Comparison of ENCODE assay signal across 20 mouse cellular contexts in the genomic region with DNA sequence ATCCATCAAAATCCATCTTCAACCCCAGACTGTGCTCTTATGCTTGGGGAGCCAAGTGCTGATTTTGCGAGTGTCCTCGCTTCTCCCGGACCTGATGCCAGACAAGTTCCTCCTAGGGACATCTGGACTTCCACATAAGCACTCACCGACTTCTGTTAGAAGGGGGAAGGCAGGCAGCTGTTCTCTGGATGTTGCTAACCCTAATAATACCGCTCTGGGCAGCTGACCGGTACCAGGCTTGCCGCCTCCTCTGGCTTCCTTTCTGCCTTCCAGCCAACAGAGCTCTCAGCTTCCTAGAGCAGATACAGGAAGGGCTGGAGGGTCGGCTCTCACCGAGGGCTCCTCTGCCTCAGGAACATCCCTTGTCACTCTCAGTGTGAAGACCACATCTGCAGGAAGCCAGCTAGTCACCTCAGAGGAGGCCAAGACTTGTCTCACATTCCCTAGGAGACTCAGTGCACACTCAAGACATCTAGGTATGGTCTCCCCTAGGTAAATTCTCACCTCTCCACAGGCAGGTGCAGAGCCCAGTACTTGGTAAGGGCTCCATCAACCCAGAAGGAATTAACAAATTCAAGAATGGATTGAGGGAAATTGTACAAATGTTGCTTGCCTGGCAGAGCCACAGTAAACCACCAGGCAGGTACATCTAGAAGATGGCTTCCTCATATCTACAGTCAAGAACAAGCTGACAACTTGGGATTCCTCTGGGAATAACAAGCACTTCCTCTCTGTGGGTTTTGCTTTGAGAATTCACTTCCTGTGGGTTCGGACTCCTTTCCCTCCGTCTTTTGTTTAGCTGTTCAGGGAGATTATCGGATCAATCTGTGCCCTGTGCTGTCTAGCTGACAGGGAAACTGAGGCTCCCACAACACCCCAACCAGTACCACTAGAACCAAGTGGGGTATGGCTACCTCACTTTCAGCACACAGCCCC. TPM values are rescaled to one million over a fixed set of nuclear protein-coding genes. Genes with fewer than 3 reads are reported as not detected.
DNase-seq lines count a peak whose midpoint lies in the region; ATAC-seq lines count a peak whose summit lies in the region.
"Had no signal": no experiment of that assay in that cellular context is flagged by ENCODE, and none has a peak within 500 bp of the region (broad histone marks: within the 10 kb centered on the region; RNA-seq: fewer than 3 reads in every experiment).

No protein-coding gene starts in this region.

- H3K36me3 ChIP-seq in liver, embryonic 11.5 days (ENCODE audit: control insufficient read depth, insufficient read depth, low read length), result no peaks in the 10 kb centered on the region
- H3K36me3 ChIP-seq in liver, embryonic 12.5 days, result peaks cover 13% of the 10 kb centered on the region; the same call in 1 of the 2 replicates
- H3K36me3 ChIP-seq: forebrain, embryonic 10.5 days; limb, embryonic 13.5 days; midbrain, embryonic 13.5 days; neural tube, embryonic 13.5 days had no signal

- H3K4me1 ChIP-seq in liver, embryonic 11.5 days (replicated peaks; ENCODE audit: control insufficient read depth, insufficient read depth, low read length), result peaks cover 86% of the 10 kb centered on the region
- H3K4me1 ChIP-seq in liver, embryonic 12.5 days, result peaks cover 97% of the 10 kb centered on the region
- H3K4me1 ChIP-seq: midbrain, embryonic 13.5 days had no signal

- H3K27me3 ChIP-seq in liver, embryonic 11.5 days (replicated peaks; ENCODE audit: control insufficient read depth, insufficient read depth, low read length), result no peaks in the 10 kb centered on the region
- H3K27me3 ChIP-seq in liver, embryonic 12.5 days (replicated peaks), result no peaks in the 10 kb centered on the region
- H3K27me3 ChIP-seq: midbrain, embryonic 13.5 days; neural tube, embryonic 13.5 days; Patski had no signal

- H3K4me2 ChIP-seq in liver, embryonic 11.5 days, result peak overlapping the region; percentile 46; the same call in 1 of the 2 replicates
- H3K4me2 ChIP-seq in liver, embryonic 12.5 days, result peak overlapping the region; percentile 48; the same call in 1 of the 2 replicates
- H3K4me2 ChIP-seq: limb, embryonic 13.5 days; midbrain, embryonic 13.5 days; neural tube, embryonic 13.5 days had no signal

- DNase-seq in liver, embryonic 11.5 days (ENCODE audit: low spot score), result no peak
- no peak for DNase-seq in liver
- peak; percentile 33 for DNase-seq in testis, postnatal 10 days (ENCODE audit: low spot score)
- no peak for DNase-seq in testis, postnatal 14 days (ENCODE audit: low spot score)
- no peak for DNase-seq in neural tube, embryonic 10.5 days (ENCODE audit: extremely low spot score, low spot score)
- no peak for DNase-seq in layer of hippocampus, postnatal 36 days
- DNase-seq: cerebellum, postnatal 25 days; kidney, postnatal 14 days; retina, postnatal 1 day; thymus, postnatal 25 days had no signal

- no peak overlapping the region for H3K9ac ChIP-seq in liver, embryonic 11.5 days (ENCODE audit: low read depth, low read length)
- no peak overlapping the region for H3K9ac ChIP-seq in liver, embryonic 12.5 days
- H3K9ac ChIP-seq: limb, embryonic 13.5 days; midbrain, embryonic 13.5 days; neural tube, embryonic 13.5 days had no signal

- WGBS in liver, embryonic 11.5 days, result 51% methylated on average over 12 of the region's 12 CpGs
- WGBS in liver, embryonic 12.5 days (ENCODE audit: insufficient replicate concordance), result 46% methylated on average over 12 of the region's 12 CpGs

- no peak overlapping the region for H3K4me3 ChIP-seq in liver, embryonic 11.5 days (ENCODE audit: low read depth, low read length)
- no peak overlapping the region for H3K4me3 ChIP-seq in liver, embryonic 12.5 days
- H3K4me3 ChIP-seq: forebrain, embryonic 10.5 days; limb, embryonic 13.5 days; midbrain, embryonic 13.5 days; neural tube, embryonic 13.5 days had no signal

- H3K27ac ChIP-seq in liver, embryonic 11.5 days (ENCODE audit: low read depth, low read length), result peak overlapping the region; percentile 37; the same call in 1 of the 2 replicates
- peak overlapping the region; percentile 61 for H3K27ac ChIP-seq in liver, embryonic 12.5 days
- H3K27ac ChIP-seq: forebrain, embryonic 10.5 days; limb, embryonic 13.5 days; midbrain, embryonic 13.5 days; neural tube, embryonic 13.5 days had no signal

- no peak for ATAC-seq in liver, embryonic 11.5 days (replicated peaks; ENCODE audit: low FRiP score)
- no peak for ATAC-seq in liver, embryonic 12.5 days
- ATAC-seq: inflammation-experienced regulatory T-cells, adult 6 months; midbrain, embryonic 13.5 days; Patski had no signal

- H3K9me3 ChIP-seq in liver, embryonic 11.5 days (ENCODE audit: control insufficient read depth, low read length), result no peaks in the 10 kb centered on the region
- H3K9me3 ChIP-seq in liver, embryonic 12.5 days (replicated peaks), result no peaks in the 10 kb centered on the region
- H3K9me3 ChIP-seq: forebrain, embryonic 10.5 days; limb, embryonic 13.5 days; midbrain, embryonic 13.5 days; neural tube, embryonic 13.5 days had no signal

RNA-seq across cellular contexts. Expression of gene Ggta1, which starts 13.1 kb away (rescaled TPM):
- 18.6 and 19.5 TPM in 2 replicates for polyA plus RNA-seq in liver, embryonic 11.5 days (2014; fragmentation: Nextera tagmentation; extraction: Ambion mirVana)
- polyA plus RNA-seq in liver, embryonic 12.5 days (2016; fragmentation: Nextera tagmentation; extraction: Ambion mirVana), result 12.7 and 13.0 TPM in 2 replicates
- total RNA-seq in layer of hippocampus, postnatal 36 days (2021), result 1 to 10 TPM; 1.7 to 2.6 TPM

RNA-seq across cellular contexts. Expression of gene 4930402F06Rik, which starts 53.0 kb away (rescaled TPM):
- not detected in 2 replicates for polyA plus RNA-seq in liver, embryonic 11.5 days (2014; fragmentation: Nextera tagmentation; extraction: Ambion mirVana)
- polyA plus RNA-seq in liver, embryonic 12.5 days (2016; fragmentation: Nextera tagmentation; extraction: Ambion mirVana), result not detected in 2 replicates
- total RNA-seq in layer of hippocampus, postnatal 36 days (2021), result not detected
- total RNA-seq: adrenal gland, adult 18-20 months; heart, postnatal 10 days had no signal
- polyA plus RNA-seq: embryonic facial prominence, embryonic 11.5 days; forebrain, embryonic 10.5 days; inflammation-experienced regulatory T-cells, adult 6 months; limb, embryonic 13.5 days; midbrain, embryonic 13.5 days; neural tube, embryonic 13.5 days; Patski had no signal
